Mouse (Mus musculus): Measurements from ENCODE around the gene Mrap2. TPM values are rescaled to one million over a fixed set of nuclear protein-coding genes. Genes with fewer than 3 reads are reported as not detected.

The Mrap2 gene
- polyA plus RNA-seq, 1 experiment from 2014 or later: 4.5 TPM

- Histone ChIP-seq H3K4me2 (peak overlapping the region; percentile 95), H3K9me3 (no peaks in the 10 kb centered on the region), H3K4me1 (replicated peaks) (peaks cover 17% of the 10 kb centered on the region), H3K9ac (no peak overlapping the region), H3K36me3 (no peaks in the 10 kb centered on the region), H3K4me3 (peak overlapping the region; percentile 47), H3K27me3 (peaks cover 16% of the 10 kb centered on the region), H3K27ac (replicated peaks) (no peak overlapping the region)
- ATAC-seq (ENCODE audit: low FRiP score, low read depth): peak; percentile 42; the same call in 1 of the 2 replicates
- WGBS: 33% methylated on average over 11 of the region's 11 CpGs
Measured at GRCm38 (mm10) chr9:87145671-87146070, 1.6 kb downstream of the Mrap2 start.

- Histone ChIP-seq H3K4me2 (no peak overlapping the region), H3K27me3 (peaks cover 16% of the 10 kb centered on the region), H3K4me1 (replicated peaks) (peaks cover 17% of the 10 kb centered on the region), H3K4me3 (no peak overlapping the region), H3K27ac (replicated peaks) (no peak overlapping the region), H3K36me3 (no peaks in the 10 kb centered on the region), H3K9ac (no peak overlapping the region), H3K9me3 (no peaks in the 10 kb centered on the region)
- WGBS: 91% methylated on average over 4 of the region's 4 CpGs
- ATAC-seq (ENCODE audit: low FRiP score, low read depth): no peak
Measured at GRCm38 (mm10) chr9:87146400-87146799, 2.3 kb downstream of the Mrap2 start.

- H3K4me1 ChIP-seq (replicated peaks): peaks cover 17% of the 10 kb centered on the region
- peaks cover 16% of the 10 kb centered on the region for H3K27me3 ChIP-seq
- H3K9ac ChIP-seq: no peak overlapping the region
- no peaks in the 10 kb centered on the region for H3K9me3 ChIP-seq
- no peaks in the 10 kb centered on the region for H3K36me3 ChIP-seq
- no peak overlapping the region for H3K4me2 ChIP-seq
- no peak for ATAC-seq (ENCODE audit: low FRiP score, low read depth)
- H3K4me3 ChIP-seq: no peak overlapping the region
- H3K27ac ChIP-seq (replicated peaks): no peak overlapping the region
- 90% methylated on average over 2 of the region's 2 CpGs for WGBS
Measured at GRCm38 (mm10) chr9:87147927-87148326, 3.8 kb downstream of the Mrap2 start.

- Histone ChIP-seq H3K36me3 (no peaks in the 10 kb centered on the region), H3K4me3 (no peak overlapping the region), H3K9me3 (no peaks in the 10 kb centered on the region), H3K9ac (no peak overlapping the region), H3K27me3 (no peaks in the 10 kb centered on the region), H3K4me2 (no peak overlapping the region), H3K4me1 (replicated peaks) (no peaks in the 10 kb centered on the region), H3K27ac (replicated peaks) (no peak overlapping the region)
- ATAC-seq (ENCODE audit: low FRiP score, low read depth): no peak
- 100% methylated on average over 1 of the region's 1 CpGs for WGBS
Measured at GRCm38 (mm10) chr9:87152641-87153325, 8.7 kb downstream of the Mrap2 start.

- Histone ChIP-seq H3K27me3 (no peaks in the 10 kb centered on the region), H3K9me3 (no peaks in the 10 kb centered on the region), H3K4me3 (no peak overlapping the region), H3K4me1 (replicated peaks) (0 out of 2 replicates have a peak, but pooled peaks cover 4% of the 10 kb centered on the region), H3K27ac (replicated peaks) (no peak overlapping the region), H3K36me3 (no peaks in the 10 kb centered on the region), H3K4me2 (no peak overlapping the region), H3K9ac (no peak overlapping the region)
- ATAC-seq (ENCODE audit: low FRiP score, low read depth): no peak
- 82% methylated on average over 4 of the region's 4 CpGs for WGBS
Measured at GRCm38 (mm10) chr9:87162559-87162958, 18.5 kb downstream of the Mrap2 start.

- H3K36me3 ChIP-seq: no peaks in the 10 kb centered on the region
- H3K4me3 ChIP-seq: no peak overlapping the region
- no peaks in the 10 kb centered on the region for H3K9me3 ChIP-seq
- WGBS: 67% methylated on average over 9 of the region's 9 CpGs
- 0 out of 2 replicates have a peak, but pooled peaks cover 4% of the 10 kb centered on the region for H3K4me1 ChIP-seq (replicated peaks)
- no peak overlapping the region for H3K9ac ChIP-seq
- H3K27me3 ChIP-seq: no peaks in the 10 kb centered on the region
- ATAC-seq (ENCODE audit: low FRiP score, low read depth): peak; percentile 63; the same call in 1 of the 2 replicates
- H3K4me2 ChIP-seq: no peak overlapping the region
- H3K27ac ChIP-seq (replicated peaks): no peak overlapping the region
Measured at GRCm38 (mm10) chr9:87167001-87167830, 23.1 kb downstream of the Mrap2 start.

GRCm38 (mm10) chr9:87168051-87168450, 23.9 kb downstream of the Mrap2 start:
- no peak overlapping the region for H3K27ac ChIP-seq (replicated peaks)
- no peak overlapping the region for H3K9ac ChIP-seq
- 74% methylated on average over 3 of the region's 3 CpGs for WGBS
- no peak overlapping the region for H3K4me3 ChIP-seq
- no peak overlapping the region for H3K4me2 ChIP-seq
- H3K27me3 ChIP-seq: no peaks in the 10 kb centered on the region
- no peak for ATAC-seq (ENCODE audit: low FRiP score, low read depth)
- H3K4me1 ChIP-seq (replicated peaks): 0 out of 2 replicates have a peak, but pooled peaks cover 4% of the 10 kb centered on the region
- no peaks in the 10 kb centered on the region for H3K36me3 ChIP-seq
- no peaks in the 10 kb centered on the region for H3K9me3 ChIP-seq

- Histone ChIP-seq H3K4me2 (no peak overlapping the region), H3K27ac (replicated peaks) (no peak overlapping the region), H3K4me1 (replicated peaks) (0 out of 2 replicates have a peak, but pooled peaks cover 4% of the 10 kb centered on the region), H3K27me3 (no peaks in the 10 kb centered on the region), H3K4me3 (no peak overlapping the region), H3K9ac (no peak overlapping the region), H3K36me3 (no peaks in the 10 kb centered on the region), H3K9me3 (no peaks in the 10 kb centered on the region)
- 82% methylated on average over 12 of the region's 12 CpGs for WGBS
- no peak for ATAC-seq (ENCODE audit: low FRiP score, low read depth)
Measured at GRCm38 (mm10) chr9:87169144-87169543, 25.0 kb downstream of the Mrap2 start.

GRCm38 (mm10) chr9:87170891-87171290, 26.8 kb downstream of the Mrap2 start:
- no peak overlapping the region for H3K9ac ChIP-seq
- H3K27ac ChIP-seq (replicated peaks): no peak overlapping the region
- 0 out of 2 replicates have a peak, but pooled peaks cover 4% of the 10 kb centered on the region for H3K4me1 ChIP-seq (replicated peaks)
- H3K4me3 ChIP-seq: no peak overlapping the region
- H3K4me2 ChIP-seq: no peak overlapping the region
- no peaks in the 10 kb centered on the region for H3K36me3 ChIP-seq
- 61% methylated on average over 3 of the region's 3 CpGs for WGBS
- no peaks in the 10 kb centered on the region for H3K27me3 ChIP-seq
- ATAC-seq (ENCODE audit: low FRiP score, low read depth): no peak
- no peaks in the 10 kb centered on the region for H3K9me3 ChIP-seq

GRCm38 (mm10) chr9:87171517-87171916, 27.4 kb downstream of the Mrap2 start:
- no peak for ATAC-seq (ENCODE audit: low FRiP score, low read depth)
- 91% methylated on average over 3 of the region's 3 CpGs for WGBS
- Histone ChIP-seq H3K4me1 (replicated peaks) (0 out of 2 replicates have a peak, but pooled peaks cover 4% of the 10 kb centered on the region), H3K27ac (replicated peaks) (no peak overlapping the region), H3K4me3 (no peak overlapping the region), H3K4me2 (no peak overlapping the region), H3K27me3 (no peaks in the 10 kb centered on the region), H3K9ac (no peak overlapping the region), H3K9me3 (no peaks in the 10 kb centered on the region), H3K36me3 (no peaks in the 10 kb centered on the region)

- WGBS: 69% methylated on average over 7 of the region's 7 CpGs
- H3K27me3 ChIP-seq: no peaks in the 10 kb centered on the region
- no peak overlapping the region for H3K27ac ChIP-seq (replicated peaks)
- no peak overlapping the region for H3K4me3 ChIP-seq
- ATAC-seq (ENCODE audit: low FRiP score, low read depth): no peak
- H3K4me2 ChIP-seq: no peak overlapping the region
- H3K4me1 ChIP-seq (replicated peaks): no peaks in the 10 kb centered on the region
- no peaks in the 10 kb centered on the region for H3K9me3 ChIP-seq
- H3K36me3 ChIP-seq: no peaks in the 10 kb centered on the region
- no peak overlapping the region for H3K9ac ChIP-seq
Measured at GRCm38 (mm10) chr9:87178534-87178933, 34.4 kb downstream of the Mrap2 start.

- Histone ChIP-seq H3K9me3 (no peaks in the 10 kb centered on the region), H3K27ac (replicated peaks) (no peak overlapping the region), H3K4me1 (replicated peaks) (no peaks in the 10 kb centered on the region), H3K4me2 (no peak overlapping the region), H3K9ac (no peak overlapping the region), H3K27me3 (no peaks in the 10 kb centered on the region), H3K4me3 (no peak overlapping the region), H3K36me3 (no peaks in the 10 kb centered on the region)
- 82% methylated on average over 10 of the region's 10 CpGs for WGBS
- no peak for ATAC-seq (ENCODE audit: low FRiP score, low read depth)
Measured at GRCm38 (mm10) chr9:87182231-87182630, 38.1 kb downstream of the Mrap2 start.

Measured in hindbrain, embryonic 15.5 days (tissue).